Mouse (Mus musculus): ENCODE measurements at regions not wholly inside any gene's neighbourhood (a gene's known extent, or its start where the extent isn't known, plus 50 kb on each side); places are given as distances from the start of the nearest gene placed in this dataset.

DNA sequence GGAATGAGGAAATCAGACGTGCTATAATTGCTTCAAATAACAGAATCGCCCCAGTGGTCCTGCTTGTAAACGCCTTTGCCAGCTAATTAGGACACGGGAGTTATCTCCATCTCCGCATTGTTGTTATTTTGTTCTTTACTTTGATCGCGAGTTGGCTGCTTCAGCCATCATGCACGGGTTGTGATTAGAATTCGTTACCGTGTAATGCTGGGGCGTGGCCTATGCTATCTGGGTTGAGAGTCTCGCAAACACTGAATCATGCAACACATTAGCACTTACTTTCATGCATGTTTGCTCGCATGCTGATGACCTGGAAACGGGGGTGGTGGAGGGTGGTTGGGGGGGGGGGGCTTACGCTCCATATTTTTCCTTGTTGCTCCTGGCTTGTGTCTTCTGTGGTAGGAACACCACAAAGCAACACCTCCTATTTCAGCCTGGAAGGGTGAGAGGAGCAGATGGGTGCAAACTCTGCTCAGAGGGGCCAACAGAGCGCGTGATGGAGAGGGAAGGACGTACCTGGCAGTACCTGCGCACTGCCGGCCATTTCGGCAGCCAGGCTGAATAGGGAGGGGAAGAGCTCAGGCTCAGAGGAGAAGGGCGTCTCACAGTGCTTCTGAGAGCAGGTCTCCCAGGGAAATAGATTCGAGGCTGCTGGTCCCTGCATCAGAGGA, 260.1 kb downstream of the Cd83 start:
- no peak overlapping the region for H3K4me3 ChIP-seq (ENCODE audit: low read depth, low read length)
- peak; percentile 57 for ATAC-seq

DNA sequence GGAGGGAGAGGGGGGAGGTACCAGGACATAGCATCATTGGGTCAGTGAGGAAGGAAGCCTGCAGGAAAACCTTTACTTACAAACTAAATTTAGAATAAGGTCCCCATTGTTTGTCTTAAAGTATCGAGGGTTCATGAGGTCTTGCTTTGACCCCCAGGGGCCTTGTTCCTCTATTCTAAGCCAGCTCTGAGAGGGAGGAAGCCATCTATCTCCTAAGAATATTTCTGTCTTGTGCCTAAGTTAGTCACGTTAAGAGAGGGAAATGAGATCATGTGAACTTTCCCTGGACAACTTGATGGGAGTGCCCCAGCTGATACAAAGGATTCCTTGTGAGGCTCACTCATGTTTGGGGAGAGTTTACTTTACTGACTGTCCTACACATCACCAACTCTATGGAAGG, 261.9 kb downstream of the Cd83 start:
- Histone ChIP-seq H3K9me3 (replicated peaks; ENCODE audit: control insufficient read depth, low read length) (no peaks in the 10 kb centered on the region), H3K27ac (ENCODE audit: low read depth, low read length) (no peak overlapping the region), H3K4me3 (ENCODE audit: low read depth, low read length) (no peak overlapping the region), H3K9ac (ENCODE audit: low read length) (no peak overlapping the region), H3K4me2 (ENCODE audit: low read length) (no peak overlapping the region), H3K27me3 (replicated peaks; ENCODE audit: control insufficient read depth, insufficient read depth, low read length) (no peaks in the 10 kb centered on the region), H3K4me1 (ENCODE audit: control insufficient read depth, insufficient read depth, low read length) (peaks cover 16% of the 10 kb centered on the region), H3K36me3 (ENCODE audit: control insufficient read depth, insufficient read depth, low read length) (no peaks in the 10 kb centered on the region)
- DNase-seq (ENCODE audit: low spot score), result no peak
- 73% methylated on average over 2 of the region's 2 CpGs for WGBS
- no peak for ATAC-seq

More for the DNA sequence above, 260.1 kb downstream of the Cd83 start:
- peak; percentile 74 for DNase-seq (ENCODE audit: low spot score)
- Histone ChIP-seq H3K4me2 (ENCODE audit: low read length) (peak overlapping the region; percentile 4; the same call in 1 of the 2 replicates), H3K36me3 (ENCODE audit: control insufficient read depth, insufficient read depth, low read length) (no peaks in the 10 kb centered on the region), H3K9me3 (replicated peaks; ENCODE audit: control insufficient read depth, low read length) (no peaks in the 10 kb centered on the region), H3K9ac (ENCODE audit: low read length) (no peak overlapping the region), H3K4me1 (ENCODE audit: control insufficient read depth, insufficient read depth, low read length) (peaks cover 16% of the 10 kb centered on the region), H3K27ac (ENCODE audit: low read depth, low read length) (peak overlapping the region; percentile 40; the same call in 1 of the 2 replicates), H3K27me3 (replicated peaks; ENCODE audit: control insufficient read depth, insufficient read depth, low read length) (no peaks in the 10 kb centered on the region)
- WGBS, result 33% methylated on average over 23 of the region's 23 CpGs

DNA sequence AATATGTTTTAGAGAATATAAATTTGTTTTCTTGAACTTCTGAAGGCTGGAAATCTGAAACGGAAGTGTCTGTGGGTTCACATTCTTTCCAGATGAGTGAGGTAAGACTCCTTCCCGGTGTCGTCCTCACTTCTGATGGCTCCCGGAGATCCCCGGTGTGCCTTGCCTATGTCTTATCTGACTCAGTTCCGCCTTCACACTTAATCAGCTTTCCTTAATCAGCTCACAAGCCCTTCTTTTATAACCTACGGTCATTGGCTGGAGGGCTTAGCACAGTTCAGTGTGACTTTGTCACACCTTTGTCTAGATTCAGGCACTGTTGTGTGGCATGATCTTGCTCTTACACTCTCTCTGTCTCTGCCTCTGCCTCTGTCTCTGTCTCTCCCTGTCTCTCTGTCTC, 269.6 kb downstream of the Cd83 start:
- no peak overlapping the region for H3K27ac ChIP-seq (ENCODE audit: low read depth, low read length)
- DNase-seq (ENCODE audit: low spot score), result no peak
- no peak for ATAC-seq
- 43% methylated on average over 7 of the region's 7 CpGs for WGBS
- no peak overlapping the region for H3K9ac ChIP-seq (ENCODE audit: low read length)
- H3K36me3 ChIP-seq (ENCODE audit: control insufficient read depth, insufficient read depth, low read length), result no peaks in the 10 kb centered on the region
- peaks cover 18% of the 10 kb centered on the region for H3K4me1 ChIP-seq (ENCODE audit: control insufficient read depth, insufficient read depth, low read length)
- no peak overlapping the region for H3K4me2 ChIP-seq (ENCODE audit: low read length)
- H3K4me3 ChIP-seq (ENCODE audit: low read depth, low read length), result no peak overlapping the region
- no peaks in the 10 kb centered on the region for H3K9me3 ChIP-seq (replicated peaks; ENCODE audit: control insufficient read depth, low read length)
- no peaks in the 10 kb centered on the region for H3K27me3 ChIP-seq (replicated peaks; ENCODE audit: control insufficient read depth, insufficient read depth, low read length)

DNA sequence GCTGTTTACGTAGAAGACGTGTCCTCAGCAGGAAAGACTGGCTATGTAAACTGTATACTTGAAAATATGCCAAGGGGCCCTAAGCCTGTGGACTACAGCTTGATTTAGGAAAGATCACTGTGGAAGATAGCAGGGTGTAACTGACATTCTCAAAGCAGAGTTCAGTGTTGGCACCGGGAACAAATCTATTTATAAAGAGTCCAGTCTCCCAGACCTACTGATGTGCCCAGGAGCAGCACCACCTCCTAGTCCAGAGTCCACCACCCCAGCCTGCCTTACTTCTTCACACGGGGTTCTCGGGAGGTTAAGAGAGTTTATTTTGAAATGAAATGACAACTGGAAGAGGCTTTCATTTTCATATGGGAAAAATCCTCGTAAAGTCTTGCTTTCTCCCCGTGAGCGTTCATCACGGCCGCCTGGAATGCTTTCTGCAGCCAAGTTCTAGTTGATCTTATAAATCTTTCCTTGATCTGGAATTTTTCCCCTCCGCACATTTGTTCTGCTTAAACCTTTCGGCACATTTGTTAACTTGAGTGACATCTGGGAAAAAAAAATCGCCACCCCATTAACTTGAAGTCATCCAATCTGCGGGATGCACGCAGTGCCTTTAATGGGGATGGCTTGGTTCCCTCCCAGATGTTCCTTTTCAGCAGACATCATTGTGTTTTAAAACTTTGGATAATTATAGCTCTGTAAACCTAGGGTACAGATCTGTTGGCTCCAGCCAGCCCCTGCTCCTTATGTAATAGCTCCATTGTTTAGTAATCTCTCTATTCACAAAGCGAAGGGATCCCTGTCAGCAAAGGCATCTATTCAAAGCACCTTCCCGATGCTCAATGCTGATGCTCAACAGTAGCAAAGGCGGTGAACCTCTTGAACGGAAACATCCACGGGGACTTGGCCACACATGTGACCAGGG, 271.3 kb downstream of the Cd83 start:
- Histone ChIP-seq H3K27me3 (replicated peaks; ENCODE audit: control insufficient read depth, insufficient read depth, low read length) (no peaks in the 10 kb centered on the region), H3K4me3 (ENCODE audit: low read depth, low read length) (no peak overlapping the region), H3K27ac (ENCODE audit: low read depth, low read length) (no peak overlapping the region), H3K9ac (ENCODE audit: low read length) (peak overlapping the region; percentile 22; the same call in 1 of the 2 replicates), H3K9me3 (replicated peaks; ENCODE audit: control insufficient read depth, low read length) (no peaks in the 10 kb centered on the region), H3K4me1 (ENCODE audit: control insufficient read depth, insufficient read depth, low read length) (peaks cover 18% of the 10 kb centered on the region), H3K36me3 (ENCODE audit: control insufficient read depth, insufficient read depth, low read length) (no peaks in the 10 kb centered on the region), H3K4me2 (ENCODE audit: low read length) (peak overlapping the region; percentile 31)
- WGBS, result 17% methylated on average over 20 of the region's 20 CpGs
- ATAC-seq (no peak), DNase-seq (ENCODE audit: low spot score) (peak; percentile 61)

DNA sequence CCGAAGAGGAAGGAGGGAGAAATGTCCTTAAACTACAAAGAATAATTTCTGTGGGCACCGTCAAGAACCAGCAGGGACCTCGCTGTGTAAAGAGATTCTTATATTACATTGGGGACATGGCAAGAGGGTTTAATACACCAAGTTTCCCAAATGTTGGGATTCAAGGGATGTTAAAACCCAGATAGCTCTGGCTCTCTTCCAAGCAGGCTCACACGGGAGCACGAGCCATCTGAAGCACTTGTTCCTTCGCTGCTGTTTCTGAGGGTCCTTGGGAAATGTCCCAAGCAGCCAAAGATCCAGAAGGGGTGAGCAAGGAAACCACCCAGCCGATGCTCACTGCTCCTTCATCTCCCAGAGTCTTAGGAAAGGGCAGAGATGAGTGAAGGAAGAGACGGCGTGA, 272.1 kb downstream of the Cd83 start:
- ATAC-seq, result no peak
- Histone ChIP-seq H3K36me3 (ENCODE audit: control insufficient read depth, insufficient read depth, low read length) (no peaks in the 10 kb centered on the region), H3K9ac (ENCODE audit: low read length) (peak overlapping the region; percentile 22; the same call in 1 of the 2 replicates), H3K27ac (ENCODE audit: low read depth, low read length) (no peak overlapping the region), H3K9me3 (replicated peaks; ENCODE audit: control insufficient read depth, low read length) (no peaks in the 10 kb centered on the region), H3K4me2 (ENCODE audit: low read length) (peak overlapping the region; percentile 31; the same call in 1 of the 2 replicates), H3K4me3 (ENCODE audit: low read depth, low read length) (no peak overlapping the region), H3K27me3 (replicated peaks; ENCODE audit: control insufficient read depth, insufficient read depth, low read length) (no peaks in the 10 kb centered on the region), H3K4me1 (ENCODE audit: control insufficient read depth, insufficient read depth, low read length) (peaks cover 19% of the 10 kb centered on the region)
- WGBS, result 54% methylated on average over 9 of the region's 9 CpGs
- DNase-seq (ENCODE audit: low spot score), result peak; percentile 38

DNA sequence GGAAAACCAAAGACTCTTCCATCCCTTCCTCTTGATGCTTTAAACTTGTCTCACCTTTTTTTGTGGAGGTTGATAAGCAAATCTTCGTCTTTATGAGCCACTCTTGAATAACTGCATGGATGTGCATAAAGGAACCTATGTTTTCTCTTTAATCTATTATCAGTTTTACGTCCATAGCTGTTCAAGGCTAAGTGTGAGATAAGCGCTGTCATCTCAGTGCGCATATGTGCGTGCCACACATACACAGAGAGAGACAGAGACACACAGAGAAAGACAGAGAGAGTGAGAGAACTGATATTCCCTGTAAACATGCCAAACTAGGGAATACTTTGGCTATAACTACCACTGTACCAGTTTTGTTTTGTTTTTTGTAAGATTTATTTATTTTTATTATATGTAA, 273.0 kb downstream of the Cd83 start:
- Histone ChIP-seq H3K36me3 (ENCODE audit: control insufficient read depth, insufficient read depth, low read length) (no peaks in the 10 kb centered on the region), H3K27me3 (replicated peaks; ENCODE audit: control insufficient read depth, insufficient read depth, low read length) (no peaks in the 10 kb centered on the region), H3K4me3 (ENCODE audit: low read depth, low read length) (no peak overlapping the region), H3K4me2 (ENCODE audit: low read length) (no peak overlapping the region), H3K27ac (ENCODE audit: low read depth, low read length) (no peak overlapping the region), H3K4me1 (ENCODE audit: control insufficient read depth, insufficient read depth, low read length) (peaks cover 25% of the 10 kb centered on the region), H3K9me3 (replicated peaks; ENCODE audit: control insufficient read depth, low read length) (no peaks in the 10 kb centered on the region), H3K9ac (ENCODE audit: low read length) (no peak overlapping the region)
- ATAC-seq (no peak), DNase-seq (ENCODE audit: low spot score) (no peak)
- WGBS, result 94% methylated on average over 5 of the region's 5 CpGs

DNA sequence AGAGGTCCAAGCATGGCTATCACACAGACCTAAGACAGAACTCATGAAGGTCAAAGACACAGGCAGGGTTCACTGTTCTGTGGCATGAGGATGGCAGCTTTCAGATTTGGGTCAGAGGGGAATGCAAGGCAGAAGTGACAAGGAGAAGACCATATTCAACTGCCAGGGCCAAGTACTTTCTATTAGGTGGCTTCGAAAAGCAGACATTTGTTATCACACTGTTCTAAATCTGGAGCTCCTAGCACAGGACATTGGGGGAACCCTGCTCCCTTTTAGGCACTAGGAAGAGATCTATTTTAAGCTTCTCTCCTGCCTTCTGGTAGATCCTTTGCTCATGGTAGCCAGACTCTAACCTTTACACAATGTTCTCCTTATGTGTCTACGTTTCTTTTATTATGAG, 273.7 kb downstream of the Cd83 start:
- H3K4me3 ChIP-seq (ENCODE audit: low read depth, low read length), result no peak overlapping the region
- no peaks in the 10 kb centered on the region for H3K27me3 ChIP-seq (replicated peaks; ENCODE audit: control insufficient read depth, insufficient read depth, low read length)
- no peak for ATAC-seq
- peaks cover 25% of the 10 kb centered on the region for H3K4me1 ChIP-seq (ENCODE audit: control insufficient read depth, insufficient read depth, low read length)
- no peaks in the 10 kb centered on the region for H3K9me3 ChIP-seq (replicated peaks; ENCODE audit: control insufficient read depth, low read length)
- H3K27ac ChIP-seq (ENCODE audit: low read depth, low read length), result no peak overlapping the region
- DNase-seq (ENCODE audit: low spot score), result no peak
- H3K36me3 ChIP-seq (ENCODE audit: control insufficient read depth, insufficient read depth, low read length), result no peaks in the 10 kb centered on the region
- WGBS, result 90% methylated on average over 2 of the region's 2 CpGs
- no peak overlapping the region for H3K9ac ChIP-seq (ENCODE audit: low read length)
- H3K4me2 ChIP-seq (ENCODE audit: low read length), result no peak overlapping the region

DNA sequence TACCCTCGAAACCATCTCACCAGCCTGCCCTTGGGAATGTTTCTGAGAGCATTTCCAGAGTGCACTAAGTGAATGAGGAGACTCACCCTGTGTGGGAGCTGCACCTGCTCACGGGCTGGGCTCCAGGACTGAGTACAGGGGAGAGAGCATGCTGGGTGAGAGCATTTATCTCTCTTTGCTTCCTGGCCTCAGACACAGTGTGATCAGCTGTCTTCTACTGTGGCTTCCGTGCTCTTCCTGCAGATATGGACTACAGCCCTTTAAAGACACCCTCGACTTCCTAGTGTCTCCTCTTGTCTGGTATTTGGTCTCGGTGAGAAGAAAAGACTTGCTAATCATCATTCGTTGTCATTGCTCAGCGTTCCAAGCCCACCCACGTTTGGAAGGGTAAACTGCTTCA, 274.9 kb downstream of the Cd83 start:
- H3K36me3 ChIP-seq (ENCODE audit: control insufficient read depth, insufficient read depth, low read length), result no peaks in the 10 kb centered on the region
- 65% methylated on average over 8 of the region's 8 CpGs for WGBS
- H3K9ac ChIP-seq (ENCODE audit: low read length), result no peak overlapping the region
- no peaks in the 10 kb centered on the region for H3K27me3 ChIP-seq (replicated peaks; ENCODE audit: control insufficient read depth, insufficient read depth, low read length)
- no peak overlapping the region for H3K4me3 ChIP-seq (ENCODE audit: low read depth, low read length)
- no peak for ATAC-seq
- peaks cover 25% of the 10 kb centered on the region for H3K4me1 ChIP-seq (ENCODE audit: control insufficient read depth, insufficient read depth, low read length)
- no peak for DNase-seq (ENCODE audit: low spot score)
- no peak overlapping the region for H3K4me2 ChIP-seq (ENCODE audit: low read length)
- no peaks in the 10 kb centered on the region for H3K9me3 ChIP-seq (replicated peaks; ENCODE audit: control insufficient read depth, low read length)
- H3K27ac ChIP-seq (ENCODE audit: low read depth, low read length), result no peak overlapping the region

DNA sequence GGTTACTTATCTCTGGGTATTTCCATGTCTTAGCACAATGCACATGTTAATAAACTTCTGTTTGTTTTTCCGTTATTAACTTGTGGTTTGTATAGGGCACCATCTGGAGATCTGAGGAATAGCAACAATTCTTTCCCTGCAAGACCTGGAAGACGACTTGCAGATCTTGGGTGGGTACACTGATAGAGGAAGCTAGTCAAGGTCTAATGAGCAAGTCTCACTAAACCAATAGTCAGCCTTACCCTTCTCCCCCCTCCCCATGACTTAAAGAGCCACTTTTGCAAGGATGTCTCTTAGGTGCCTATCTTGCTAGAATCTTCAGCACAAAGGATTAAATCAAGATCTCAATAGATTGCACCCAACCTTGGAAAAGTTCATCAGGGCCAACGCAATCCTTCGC, 276.7 kb downstream of the Cd83 start:
- no peaks in the 10 kb centered on the region for H3K36me3 ChIP-seq (ENCODE audit: control insufficient read depth, insufficient read depth, low read length)
- no peak for ATAC-seq
- peaks cover 13% of the 10 kb centered on the region for H3K4me1 ChIP-seq (ENCODE audit: control insufficient read depth, insufficient read depth, low read length)
- no peaks in the 10 kb centered on the region for H3K9me3 ChIP-seq (replicated peaks; ENCODE audit: control insufficient read depth, low read length)
- no peak overlapping the region for H3K27ac ChIP-seq (ENCODE audit: low read depth, low read length)
- H3K4me3 ChIP-seq (ENCODE audit: low read depth, low read length), result no peak overlapping the region
- H3K4me2 ChIP-seq (ENCODE audit: low read length), result no peak overlapping the region
- H3K9ac ChIP-seq (ENCODE audit: low read length), result no peak overlapping the region
- no peak for DNase-seq (ENCODE audit: low spot score)
- H3K27me3 ChIP-seq (replicated peaks; ENCODE audit: control insufficient read depth, insufficient read depth, low read length), result no peaks in the 10 kb centered on the region
- 86% methylated on average over 4 of the region's 4 CpGs for WGBS
